Mouse (Mus musculus) urinary bladder, postnatal 36 days (tissue): ENCODE measurements at regions not wholly inside any gene's neighbourhood (a gene's known extent, or its start where the extent isn't known, plus 50 kb on each side); places are given as distances from the start of the nearest gene placed in this dataset.
A peak's percentile ranks its signal among the peaks of the same experiment; 100 is the strongest.

Experiments used
- DNase-seq, 2 experiments: peaks; one replicate each; pipeline ENCODE4 v3.0.0; 2022; ENCODE audit warnings: low spot score in 2 of 2, mixed read lengths in 1 of 2

DNA sequence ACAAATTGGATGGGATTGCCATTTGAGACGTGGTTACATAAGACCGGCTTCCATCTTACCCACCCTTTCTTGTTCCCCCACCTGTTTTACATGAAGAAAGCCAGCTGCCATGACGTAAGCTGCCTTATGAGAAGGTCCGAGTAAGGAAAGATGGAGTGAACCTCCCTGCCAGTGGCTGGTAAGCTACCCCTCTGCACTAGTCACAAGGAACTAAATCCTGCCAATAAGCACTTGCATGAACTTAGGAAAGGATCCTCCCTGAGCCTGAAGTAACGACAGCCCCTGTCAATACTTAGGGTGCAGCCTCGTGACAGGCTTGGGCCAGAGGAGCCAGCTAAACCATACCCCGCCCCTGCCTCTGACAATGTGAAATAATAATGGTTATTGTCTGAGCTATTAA, 62.8 kb upstream of the Gm47985 start:
- DNase-seq = no peak

DNA sequence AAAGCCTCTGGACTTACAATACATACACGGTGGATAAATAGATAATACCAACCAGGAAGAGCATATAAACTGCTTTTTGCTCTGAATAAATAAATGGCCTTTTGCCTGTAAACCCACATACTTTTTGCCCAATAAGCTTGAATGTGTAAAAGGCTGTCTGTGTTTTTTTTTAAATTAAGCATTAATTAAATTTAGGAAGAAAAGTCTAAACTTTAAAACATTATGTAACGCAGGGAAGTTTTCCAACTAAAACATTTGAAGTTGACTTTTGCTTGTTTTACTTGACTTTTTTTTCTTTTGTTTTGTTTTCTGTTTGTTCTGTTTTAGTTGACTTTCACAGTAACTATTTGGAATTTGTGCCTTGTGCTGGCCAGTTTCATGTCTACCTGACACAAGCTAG, 60.7 kb upstream of the Gm47985 start:
- DNase-seq = no peak

DNA sequence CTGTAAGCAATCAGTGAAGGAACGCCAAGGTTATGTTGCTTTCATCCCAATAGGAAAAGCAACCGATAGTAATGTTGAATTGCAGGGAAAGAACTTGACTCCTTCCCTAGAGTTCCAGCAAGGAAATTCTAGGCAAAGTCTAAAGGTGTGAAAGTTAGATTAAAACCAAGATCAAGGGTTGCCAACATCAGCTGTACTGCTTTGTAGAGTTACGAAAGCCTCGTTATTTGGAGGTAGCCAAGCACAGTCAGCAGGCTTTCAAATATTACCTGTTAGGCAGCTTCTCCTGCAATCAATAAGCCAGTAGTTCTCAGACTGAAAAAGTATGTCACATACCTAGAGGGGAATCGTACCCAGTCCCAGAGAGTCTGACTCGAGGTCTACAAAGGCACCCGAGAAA, 58.4 kb upstream of the Gm47985 start:
- DNase-seq = no peak

DNA sequence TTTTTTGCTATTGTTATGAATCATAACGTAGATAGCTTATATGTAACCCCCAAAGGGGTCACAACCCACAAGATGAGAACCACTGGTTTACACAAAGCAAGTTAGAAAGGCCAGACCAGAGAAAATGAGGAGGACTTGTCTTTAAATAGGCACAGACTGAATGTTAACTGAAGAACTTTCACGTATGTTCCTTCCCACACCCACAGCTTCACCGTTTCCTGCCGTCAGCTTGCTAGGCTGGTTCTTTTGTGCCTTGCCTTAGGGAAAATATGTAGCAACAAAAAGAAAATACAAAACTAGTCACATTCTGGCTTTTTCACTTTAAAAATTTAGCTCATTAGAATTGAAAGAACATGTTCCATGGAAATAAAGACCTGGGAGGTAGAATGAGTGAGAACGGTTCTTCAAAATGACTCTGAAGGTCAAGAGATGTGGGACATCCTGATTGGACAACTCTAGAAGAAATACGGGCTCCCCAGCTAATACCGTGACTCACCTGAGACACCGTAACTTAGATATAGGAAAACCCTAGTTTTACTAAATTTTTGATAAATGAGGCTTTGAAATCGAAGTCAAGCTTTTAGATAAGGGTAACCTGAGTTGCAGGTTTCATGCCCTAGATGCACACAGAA, 57.2 kb upstream of the Gm47985 start:
- DNase-seq = no peak

DNA sequence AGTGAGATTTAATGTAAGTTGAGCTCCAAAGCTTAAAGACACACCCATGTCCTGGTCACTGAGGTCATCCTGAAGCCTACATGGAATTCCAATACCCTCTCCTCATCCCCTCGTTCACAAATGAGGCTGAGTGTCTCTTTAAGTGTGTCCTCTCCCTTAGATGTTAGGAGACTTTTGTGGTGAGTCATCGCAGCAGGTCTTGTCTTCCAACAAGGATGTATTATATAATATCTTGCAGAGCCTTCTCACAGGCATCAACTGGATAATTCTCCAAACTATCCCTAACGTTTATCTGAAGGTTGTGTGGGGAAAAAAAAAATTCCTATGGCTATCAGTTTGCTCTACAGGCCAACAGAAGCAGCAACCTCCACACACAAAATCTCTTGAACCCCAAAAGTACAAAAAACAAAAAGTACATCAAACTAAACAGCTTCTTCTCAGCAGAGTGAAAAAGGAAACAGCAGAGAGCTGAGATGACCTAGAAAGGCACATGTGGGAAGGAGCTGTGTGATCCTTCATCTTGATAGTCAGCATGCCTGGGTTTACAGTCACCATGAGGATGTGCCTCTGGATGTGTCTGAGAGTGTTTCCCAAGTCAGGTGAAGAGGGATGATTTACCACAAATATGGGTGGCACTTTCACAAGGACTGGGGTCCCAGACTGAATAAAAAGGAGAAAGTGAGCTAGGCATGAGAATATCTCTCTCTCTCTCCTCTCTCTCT, 56.4 kb upstream of the Gm47985 start:
- no peak for DNase-seq

DNA sequence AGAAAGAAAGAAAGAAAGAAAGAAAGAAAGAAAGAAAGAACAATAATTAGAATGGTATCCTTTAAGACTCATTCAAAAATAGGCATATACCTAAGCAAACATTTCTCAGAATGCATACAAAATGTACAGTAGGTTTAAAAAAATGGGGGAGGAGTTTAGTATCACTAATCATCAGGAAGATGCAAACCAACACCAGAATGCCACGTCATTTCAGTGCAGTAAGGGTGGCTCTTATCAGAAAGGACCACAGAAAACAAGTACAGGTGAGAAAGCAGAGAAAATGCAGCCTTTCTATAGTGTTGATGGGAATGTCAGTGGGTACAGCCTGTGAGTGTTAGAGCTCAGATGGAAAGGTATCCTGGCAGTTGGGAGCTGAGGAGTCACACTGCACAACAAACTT, 55.6 kb upstream of the Gm47985 start:
- no peak for DNase-seq

DNA sequence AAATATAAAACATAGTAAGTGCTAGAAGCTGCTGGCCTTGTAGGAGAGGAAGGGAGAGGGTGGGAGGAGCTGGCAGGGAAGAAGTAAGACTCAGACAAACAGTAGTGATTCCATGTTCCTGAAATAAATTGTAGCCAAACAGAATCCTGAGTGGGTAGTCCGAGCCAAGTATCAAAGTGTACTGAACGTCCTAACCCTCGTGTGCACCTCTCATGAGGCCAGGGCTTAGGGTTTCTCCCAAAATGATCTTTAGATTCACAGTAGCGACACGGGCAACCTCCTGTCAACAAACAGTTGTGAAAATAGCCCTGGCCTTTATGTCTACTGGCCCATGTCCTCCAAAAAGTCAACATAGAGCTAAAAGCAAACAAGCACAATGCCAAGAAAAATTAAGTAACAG, 54.3 kb upstream of the Gm47985 start:
- peak in 1 of 2 experiments; percentile 38 for DNase-seq

DNA sequence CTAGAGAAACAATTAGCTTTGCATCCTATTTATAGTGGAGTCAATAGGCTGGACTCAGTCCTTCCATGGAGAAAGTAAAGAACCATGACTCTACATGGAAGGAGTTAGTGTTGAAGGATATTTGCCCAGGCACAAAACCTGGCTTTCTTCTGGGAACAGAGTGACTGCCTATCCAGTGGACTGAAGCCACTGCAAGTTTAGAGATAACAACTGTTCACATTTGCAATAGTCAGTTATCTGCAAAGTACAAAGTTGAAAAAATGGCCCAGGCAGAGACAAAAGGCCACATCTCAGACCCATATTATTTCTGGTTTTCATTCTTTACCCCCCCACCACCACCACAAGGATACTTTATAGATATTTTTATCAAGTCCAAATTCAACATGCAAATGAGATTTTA, 53.4 kb upstream of the Gm47985 start:
- no peak for DNase-seq

DNA sequence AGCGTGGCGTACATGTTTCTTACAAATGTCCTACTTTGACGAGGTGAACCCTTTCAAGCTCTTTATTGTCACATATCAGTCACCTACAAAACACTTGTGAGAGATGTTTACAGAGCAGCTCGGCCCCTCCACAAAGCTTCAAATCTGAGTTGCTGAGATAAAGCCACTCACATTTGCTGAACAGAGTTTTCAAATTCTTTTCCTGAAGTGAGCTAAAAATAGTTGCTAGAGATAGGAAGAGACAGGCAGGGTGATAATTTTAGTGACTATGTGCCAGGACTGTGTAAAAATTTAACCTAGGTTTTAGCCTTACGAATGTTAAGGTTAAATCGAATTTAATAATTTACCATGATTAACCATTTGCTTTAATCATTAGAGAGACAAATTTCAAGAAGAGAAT, 52.3 kb upstream of the Gm47985 start:
- DNase-seq = no peak

DNA sequence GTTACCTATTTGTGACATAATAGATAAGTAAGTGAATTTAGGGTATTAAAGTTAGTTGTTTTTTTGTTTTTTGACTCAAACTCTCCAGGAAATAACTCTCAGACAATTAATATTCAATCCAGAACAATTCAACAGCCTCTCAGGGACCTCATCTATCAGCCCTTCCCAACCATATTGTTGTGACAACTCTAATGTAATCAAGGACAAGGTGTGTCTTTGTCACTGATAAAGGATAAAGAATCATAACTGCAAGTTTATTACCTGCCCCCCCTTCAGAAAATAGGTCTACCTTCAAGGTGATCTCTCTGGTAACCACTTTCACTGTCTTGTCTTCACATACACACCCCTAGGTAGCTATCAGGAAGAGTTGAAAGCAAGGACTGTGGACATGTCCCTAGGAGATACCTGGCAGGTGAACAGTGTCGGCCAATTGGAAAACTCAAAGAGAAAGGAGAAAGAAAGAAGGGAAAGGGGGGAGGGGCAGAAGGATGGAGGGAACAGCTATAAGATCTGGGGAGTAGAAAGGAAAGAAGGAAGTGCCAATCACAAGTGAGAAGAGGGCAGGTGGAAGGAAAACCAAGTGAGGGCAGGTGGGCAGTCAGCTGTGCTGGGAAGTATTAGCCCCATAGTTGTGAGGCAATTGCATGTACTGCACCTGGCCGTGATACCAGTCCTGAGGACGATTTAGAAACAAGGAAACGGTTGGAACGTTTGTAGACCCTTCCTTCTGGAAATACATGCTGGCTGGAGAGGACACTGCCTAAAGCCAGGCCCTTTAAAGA, 51.3 kb upstream of the Gm47985 start:
- DNase-seq = no peak

DNA sequence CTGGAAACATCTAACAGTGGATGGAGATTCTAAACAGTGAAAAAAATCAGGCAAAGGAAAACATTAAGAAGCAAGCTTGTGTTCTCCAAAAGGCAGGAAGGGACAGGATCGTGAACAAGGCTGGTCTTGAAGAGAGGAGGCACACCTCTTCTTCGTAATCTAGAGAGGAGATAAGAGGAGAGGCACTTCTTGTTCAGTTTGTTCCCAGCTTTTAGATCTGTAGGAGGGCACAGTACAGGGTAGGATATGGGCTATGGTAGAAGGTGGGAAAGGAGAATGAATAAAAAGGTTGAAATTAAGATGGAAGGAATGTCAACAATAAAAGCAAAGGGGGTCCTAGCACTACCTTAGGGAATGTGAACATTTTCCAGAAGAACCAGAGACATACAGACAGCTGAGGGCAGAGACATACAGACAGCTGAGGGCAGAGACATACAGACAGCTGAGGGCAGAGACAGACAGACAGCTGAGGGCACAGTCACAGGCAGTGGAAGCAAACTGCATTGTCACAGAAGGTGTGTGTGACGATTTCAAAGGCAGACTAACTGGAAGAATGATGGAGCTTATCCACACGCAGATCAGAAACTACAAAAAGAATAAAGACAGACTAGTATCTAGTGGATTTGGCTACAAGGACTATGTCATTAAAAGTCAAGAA, 50.6 kb upstream of the Gm47985 start:
- no peak for DNase-seq
